16 mouse cellular contexts compared by ENCODE assay signal in genomic region chr5:120270887-120271616, GRCm38 (mm10).
A peak's percentile ranks its signal among the peaks of the same experiment; 100 is the strongest.
DNase-seq lines count a peak whose midpoint lies in the region; ATAC-seq and TF ChIP-seq lines count a peak whose summit lies in the region.
"Had no signal": no experiment of that assay in that cellular context is flagged by ENCODE, and none has a peak within 500 bp of the region (broad histone marks: within the 10 kb centered on the region; RNA-seq: fewer than 3 reads in every experiment).

No protein-coding gene starts in this region.

- H3K27me3 ChIP-seq in forebrain, embryonic 14.5 days (replicated peaks; ENCODE audit: control insufficient read depth, insufficient read depth, low read length): no peaks in the 10 kb centered on the region
- no peaks in the 10 kb centered on the region for H3K27me3 ChIP-seq in hindbrain, embryonic 16.5 days (replicated peaks; ENCODE audit: control insufficient read depth, insufficient read depth, low read length)
- no peaks in the 10 kb centered on the region for H3K27me3 ChIP-seq in midbrain, postnatal 0 days (ENCODE audit: insufficient read depth, low read length)
- H3K27me3 ChIP-seq: stomach, embryonic 15.5 days had no signal

- peaks cover 16% of the 10 kb centered on the region for H3K4me1 ChIP-seq in forebrain, embryonic 14.5 days (ENCODE audit: control insufficient read depth, insufficient read depth, low read length)
- peaks cover 23% of the 10 kb centered on the region for H3K4me1 ChIP-seq in hindbrain, embryonic 16.5 days (ENCODE audit: control insufficient read depth, insufficient read depth, low read depth, low read length)
- H3K4me1 ChIP-seq in midbrain, postnatal 0 days (ENCODE audit: insufficient read depth, low read length): peaks cover 9% of the 10 kb centered on the region; the same call in 1 of the 2 replicates
- H3K4me1 ChIP-seq: liver, embryonic 12.5 days had no signal

- WGBS in forebrain, embryonic 14.5 days: 31% methylated on average over 14 of the region's 14 CpGs
- WGBS in hindbrain, embryonic 16.5 days: 30% methylated on average over 14 of the region's 14 CpGs
- 29% methylated on average over 14 of the region's 14 CpGs for WGBS in midbrain, postnatal 0 days

- H3K4me3 ChIP-seq in forebrain, embryonic 14.5 days (ENCODE audit: low read depth, low read length): no peak overlapping the region
- H3K4me3 ChIP-seq in hindbrain, embryonic 16.5 days (ENCODE audit: low read length): no peak overlapping the region
- no peak overlapping the region for H3K4me3 ChIP-seq in midbrain, postnatal 0 days (ENCODE audit: low read depth, low read length)
- H3K4me3 ChIP-seq: erythroblast, embryonic 14.5 days; liver, embryonic 12.5 days; stomach, embryonic 15.5 days had no signal

- H3K27ac ChIP-seq in forebrain, embryonic 14.5 days (ENCODE audit: low read depth, low read length): peak overlapping the region; percentile 5; the same call in 1 of the 2 replicates
- no peak overlapping the region; the same call in 1 of the 2 replicates for H3K27ac ChIP-seq in hindbrain, embryonic 16.5 days (ENCODE audit: low read depth, low read length)
- H3K27ac ChIP-seq in midbrain, postnatal 0 days (ENCODE audit: low read depth, low read length): no peak overlapping the region
- H3K27ac ChIP-seq: liver, embryonic 12.5 days; stomach, embryonic 15.5 days had no signal

- no peak for TF ChIP-seq CTCF in midbrain, postnatal 0 days (IDR thresholded peaks at IDR 0.05)

- peak; percentile 26 to 33 for DNase-seq in kidney, postnatal 4 days
- DNase-seq in kidney, postnatal 10 days: no peak
- DNase-seq in forebrain, embryonic 14.5 days (ENCODE audit: low spot score): peak; percentile 64
- DNase-seq in midbrain, postnatal 0 days (ENCODE audit: low spot score): peak; percentile 68
- no peak for DNase-seq in liver
- no peak for DNase-seq in spleen, adult 12 weeks (ENCODE audit: low spot score)
- DNase-seq: cerebellum, adult 2 months; heart, postnatal 10 days; kidney, adult 11 months had no signal

- no peaks in the 10 kb centered on the region for H3K9me3 ChIP-seq in forebrain, embryonic 14.5 days (replicated peaks; ENCODE audit: control insufficient read depth, low read length)
- 0 out of 2 replicates have a peak, but pooled peaks cover 2% of the 10 kb centered on the region for H3K9me3 ChIP-seq in hindbrain, embryonic 16.5 days (ENCODE audit: control insufficient read depth, low read length)
- H3K9me3 ChIP-seq in midbrain, postnatal 0 days (ENCODE audit: low read length): no peaks in the 10 kb centered on the region
- H3K9me3 ChIP-seq: G1E; liver, embryonic 12.5 days; stomach, embryonic 15.5 days had no signal

- no peak overlapping the region for H3K9ac ChIP-seq in forebrain, embryonic 14.5 days (ENCODE audit: low read length)
- H3K9ac ChIP-seq in hindbrain, embryonic 16.5 days (ENCODE audit: low read depth, low read length): 0 out of 2 replicates have a peak overlapping the region, but pooled peaks have one; percentile 1
- H3K9ac ChIP-seq in midbrain, postnatal 0 days (replicated peaks; ENCODE audit: low read length, poor library complexity, severe bottlenecking): no peak overlapping the region
- H3K9ac ChIP-seq: liver, embryonic 12.5 days; stomach, embryonic 15.5 days had no signal

- H3K4me2 ChIP-seq in forebrain, embryonic 14.5 days (ENCODE audit: low read length): 0 out of 2 replicates have a peak overlapping the region, but pooled peaks have one; percentile 12
- 0 out of 2 replicates have a peak overlapping the region, but pooled peaks have one; percentile 11 for H3K4me2 ChIP-seq in hindbrain, embryonic 16.5 days (ENCODE audit: low read length)
- H3K4me2 ChIP-seq in midbrain, postnatal 0 days (ENCODE audit: low read depth, low read length, poor library complexity, severe bottlenecking): no peak overlapping the region
- H3K4me2 ChIP-seq: liver, embryonic 12.5 days; stomach, embryonic 15.5 days had no signal

- peak; percentile 34; the same call in 1 of the 2 replicates for ATAC-seq in forebrain, embryonic 14.5 days
- peak; percentile 60 for ATAC-seq in hindbrain, embryonic 16.5 days
- peak; percentile 38; the same call in 1 of the 2 replicates for ATAC-seq in midbrain, postnatal 0 days (ENCODE audit: low FRiP score)
- no peak for ATAC-seq in cerebellum, adult (ENCODE audit: insufficient number of reproducible peaks, low FRiP score, low TSS enrichment)
- ATAC-seq: liver, embryonic 12.5 days; lung, postnatal 0 days had no signal

- no peaks in the 10 kb centered on the region for H3K36me3 ChIP-seq in forebrain, embryonic 14.5 days (ENCODE audit: control insufficient read depth, insufficient read depth, low read length)
- no peaks in the 10 kb centered on the region for H3K36me3 ChIP-seq in hindbrain, embryonic 16.5 days (ENCODE audit: control insufficient read depth, insufficient read depth, low read length)
- no peaks in the 10 kb centered on the region for H3K36me3 ChIP-seq in midbrain, postnatal 0 days (ENCODE audit: insufficient read depth, low read length)
- H3K36me3 ChIP-seq: G1E; liver, embryonic 12.5 days; stomach, embryonic 15.5 days had no signal

Comparison
In these comparisons a context has a peak if more than half of its experiments do, and no peak if none do; other contexts are left out.
1. DNase-seq: peak in kidney, postnatal 4 days (2 of 2), forebrain, embryonic 14.5 days (single experiment) and midbrain, postnatal 0 days (single experiment); none in kidney, postnatal 10 days (single experiment), liver (single experiment) and spleen, adult 12 weeks (single experiment).